Mouse (Mus musculus) kidney, adult 2 months (tissue): Measurements from ENCODE around the gene Gm9999.
A peak's percentile ranks its signal among the peaks of the same experiment; 100 is the strongest.

Experiments
- CTCF ChIP-seq: fragments of 200-500 bp; conservative IDR thresholded peaks from 2 replicates; pipeline ENCODE4 v1.5.1; 2011; ENCODE audit warnings: low read depth, mild to moderate bottlenecking, control low read depth, low read length, moderate library complexity, mixed read lengths; ENCODE audit not compliant: insufficient read depth, insufficient read length
- POLR2A ChIP-seq: fragments of 200-500 bp; IDR thresholded peaks from one replicate; pipeline ENCODE4 v1.6.1; 2011; ENCODE audit warnings: low read depth, low read length, control low read depth

- peak; percentile 54 for TF ChIP-seq CTCF
- no peak for TF ChIP-seq POLR2A
Measured at GRCm38 (mm10) chr7:46962806-46963618, 20.4 kb upstream of the Gm9999 start.
